ENCODE assay signal across 9 mouse cellular contexts in genomic region chr3:36690292-36690650, GRCm38 (mm10). TPM values are rescaled to one million over a fixed set of nuclear protein-coding genes. Genes with fewer than 3 reads are reported as not detected.
DNase-seq lines count a peak whose midpoint lies in the region; ATAC-seq and TF ChIP-seq lines count a peak whose summit lies in the region.
"Had no signal": no experiment of that assay in that cellular context is flagged by ENCODE, and none has a peak within 500 bp of the region (broad histone marks: within the 10 kb centered on the region; RNA-seq: fewer than 3 reads in every experiment).

No protein-coding gene starts in this region.

- ATAC-seq in kidney, embryonic 15.5 days (replicated peaks; ENCODE audit: low FRiP score): no peak
- ATAC-seq in embryonic facial prominence, embryonic 14.5 days (ENCODE audit: low read depth): no peak
- ATAC-seq in intestine, embryonic 14.5 days (replicated peaks; ENCODE audit: low FRiP score, low TSS enrichment, low read depth): no peak
- no peak for ATAC-seq in midbrain, postnatal 0 days (ENCODE audit: low FRiP score)

- H3K36me3 ChIP-seq in kidney, embryonic 15.5 days: no peaks in the 10 kb centered on the region
- H3K36me3 ChIP-seq in embryonic facial prominence, embryonic 14.5 days (ENCODE audit: control insufficient read depth, insufficient read depth, low read length): no peaks in the 10 kb centered on the region
- H3K36me3 ChIP-seq in intestine, embryonic 14.5 days (ENCODE audit: control insufficient read depth, insufficient read depth, low read length): no peaks in the 10 kb centered on the region
- H3K36me3 ChIP-seq in midbrain, postnatal 0 days (ENCODE audit: insufficient read depth, low read length): no peaks in the 10 kb centered on the region

- no peak for TF ChIP-seq CTCF in midbrain, postnatal 0 days (IDR thresholded peaks at IDR 0.05)

- peak overlapping the region; percentile 38; the same call in 1 of the 2 replicates for H3K9ac ChIP-seq in kidney, embryonic 15.5 days
- H3K9ac ChIP-seq in embryonic facial prominence, embryonic 14.5 days (ENCODE audit: low read depth, low read length): no peak overlapping the region
- H3K9ac ChIP-seq in intestine, embryonic 14.5 days (ENCODE audit: low read length): no peak overlapping the region
- H3K9ac ChIP-seq in midbrain, postnatal 0 days (replicated peaks; ENCODE audit: low read length, poor library complexity, severe bottlenecking): no peak overlapping the region

- no peak for DNase-seq in kidney, postnatal 4 days
- DNase-seq in embryonic facial prominence, embryonic 14.5 days (ENCODE audit: low spot score): no peak
- no peak for DNase-seq in intestine, embryonic 14.5 days (ENCODE audit: low spot score)
- no peak for DNase-seq in midbrain, postnatal 0 days (ENCODE audit: low spot score)
- no peak for DNase-seq in natural killer cell, adult 2 months (ENCODE audit: low spot score in 2 of 2)
- DNase-seq in layer of hippocampus, postnatal 25 days (ENCODE audit: extremely low spot score in 1 of 2, low spot score in 1 of 2): no peak
- no peak for DNase-seq in gastrocnemius, postnatal 36 days

- no peak overlapping the region for H3K27ac ChIP-seq in kidney, embryonic 15.5 days
- H3K27ac ChIP-seq in embryonic facial prominence, embryonic 14.5 days (replicated peaks; ENCODE audit: low read depth, low read length): no peak overlapping the region
- no peak overlapping the region for H3K27ac ChIP-seq in intestine, embryonic 14.5 days (ENCODE audit: low read depth)
- no peak overlapping the region; the same call in 1 of the 2 replicates for H3K27ac ChIP-seq in midbrain, postnatal 0 days (ENCODE audit: low read depth, low read length)

- peaks cover 17% of the 10 kb centered on the region for H3K4me1 ChIP-seq in kidney, embryonic 15.5 days
- peaks cover 8% of the 10 kb centered on the region for H3K4me1 ChIP-seq in embryonic facial prominence, embryonic 14.5 days (ENCODE audit: control insufficient read depth, insufficient read depth, low read length)
- no peaks in the 10 kb centered on the region for H3K4me1 ChIP-seq in intestine, embryonic 14.5 days (replicated peaks; ENCODE audit: control insufficient read depth, insufficient read depth, low read length)
- no peaks in the 10 kb centered on the region for H3K4me1 ChIP-seq in midbrain, postnatal 0 days (ENCODE audit: insufficient read depth, low read length)

- WGBS in kidney, embryonic 15.5 days: 10% methylated on average over 7 of the region's 7 CpGs
- 10% methylated on average over 7 of the region's 7 CpGs for WGBS in embryonic facial prominence, embryonic 14.5 days
- WGBS in intestine, embryonic 14.5 days: 10% methylated on average over 7 of the region's 7 CpGs
- 4% methylated on average over 7 of the region's 7 CpGs for WGBS in midbrain, postnatal 0 days

- peak overlapping the region; percentile 89 for H3K4me2 ChIP-seq in kidney, embryonic 15.5 days
- peak overlapping the region; percentile 79 for H3K4me2 ChIP-seq in embryonic facial prominence, embryonic 14.5 days (ENCODE audit: low read depth, low read length)
- H3K4me2 ChIP-seq in intestine, embryonic 14.5 days (ENCODE audit: low read length): peak overlapping the region; percentile 84
- H3K4me2 ChIP-seq in midbrain, postnatal 0 days (ENCODE audit: low read depth, low read length, poor library complexity, severe bottlenecking): peak overlapping the region; percentile 67

- H3K27me3 ChIP-seq in kidney, embryonic 15.5 days: peaks cover 14% of the 10 kb centered on the region
- peaks cover 27% of the 10 kb centered on the region; the same call in 1 of the 2 replicates for H3K27me3 ChIP-seq in embryonic facial prominence, embryonic 14.5 days (replicated peaks; ENCODE audit: control insufficient read depth, insufficient read depth, low read length)
- H3K27me3 ChIP-seq in intestine, embryonic 14.5 days (replicated peaks; ENCODE audit: control insufficient read depth, insufficient read depth, low read length): 0 out of 2 replicates have a peak, but pooled peaks cover 12% of the 10 kb centered on the region
- H3K27me3 ChIP-seq in midbrain, postnatal 0 days (ENCODE audit: insufficient read depth, low read length): no peaks in the 10 kb centered on the region

- no peaks in the 10 kb centered on the region for H3K9me3 ChIP-seq in kidney, embryonic 15.5 days (replicated peaks)
- H3K9me3 ChIP-seq in embryonic facial prominence, embryonic 14.5 days (ENCODE audit: control insufficient read depth, low read length): no peaks in the 10 kb centered on the region
- no peaks in the 10 kb centered on the region for H3K9me3 ChIP-seq in intestine, embryonic 14.5 days (ENCODE audit: control insufficient read depth, low read length)
- no peaks in the 10 kb centered on the region for H3K9me3 ChIP-seq in midbrain, postnatal 0 days (ENCODE audit: low read length)

- peak overlapping the region; percentile 67 for H3K4me3 ChIP-seq in kidney, embryonic 15.5 days (replicated peaks)
- H3K4me3 ChIP-seq in embryonic facial prominence, embryonic 14.5 days (ENCODE audit: low read depth, low read length): peak overlapping the region; percentile 54
- H3K4me3 ChIP-seq in intestine, embryonic 14.5 days (ENCODE audit: low read depth, low read length): peak overlapping the region; percentile 65
- peak overlapping the region; percentile 81 for H3K4me3 ChIP-seq in midbrain, postnatal 0 days (ENCODE audit: low read depth, low read length)

- intact Hi-C loops in gastrocnemius, postnatal 36 days (cut with DNase I): no loop called here

RNA-seq across cellular contexts. Expression of gene Trpc3, which starts 0.3 kb away (rescaled TPM):
- polyA plus RNA-seq in kidney, embryonic 15.5 days (2015; fragmentation: Nextera tagmentation; extraction: Ambion mirVana): 8.6 and 9.9 TPM in 2 replicates
- 3.8 and 5.8 TPM in 2 replicates for polyA plus RNA-seq in embryonic facial prominence, embryonic 14.5 days (2014; fragmentation: Nextera tagmentation; extraction: Ambion mirVana)
- 3.7 and 5.6 TPM in 2 replicates for polyA plus RNA-seq in intestine, embryonic 14.5 days (2014; fragmentation: Nextera tagmentation; extraction: Ambion mirVana)
- 21.5 and 29.9 TPM in 2 replicates for total RNA-seq in midbrain, postnatal 0 days (2014; rRNA removed)
- polyA plus RNA-seq in midbrain, postnatal 0 days (2015; fragmentation: Nextera tagmentation; extraction: Ambion mirVana): 9.0 and 9.9 TPM in 2 replicates
- 1 to 10 TPM; 5.9 to 6.2 TPM for total RNA-seq in layer of hippocampus, postnatal 25 days (2021)
- 1 to 10 TPM; 2.7 to 3.3 TPM for total RNA-seq in gastrocnemius, postnatal 36 days (2021)
- total RNA-seq: common myeloid progenitor, adult 5-6 weeks had no signal
